Mouse (Mus musculus) liver, embryonic 16.5 days (tissue): ENCODE data around the gene Barx1. TPM values are rescaled to one million over a fixed set of nuclear protein-coding genes. Genes with fewer than 3 reads are reported as not detected.

Experiments
- ATAC-seq: fragments of 200-750 bp; cut with Nextera tagmentation; 2 replicates; pipeline ENCODE4 v1.8.0; 2017; ENCODE audit warnings: low read depth, mild to moderate bottlenecking, moderate number of reproducible peaks, moderate library complexity
- H3K27ac ChIP-seq: fragments of 300-500 bp; sonication (generic); 2 replicates; pipeline ENCODE4 v1.5.1; 2014; ENCODE audit warnings: mild to moderate bottlenecking, low read length
- H3K27me3 ChIP-seq: fragments of 300-500 bp; sonication (generic); 2 replicates; pipeline ENCODE4 v1.6.1; 2014; ENCODE audit warnings: low read depth, low read length, mixed read lengths; ENCODE audit not compliant: control insufficient read depth, insufficient read depth
- H3K36me3 ChIP-seq: fragments of 300-500 bp; sonication (generic); 2 replicates; pipeline ENCODE4 v1.6.1; 2014; ENCODE audit warnings: mild to moderate bottlenecking; ENCODE audit not compliant: control insufficient read depth, insufficient read depth
- H3K4me1 ChIP-seq: fragments of 300-500 bp; sonication (generic); 2 replicates; pipeline ENCODE4 v1.6.1; 2014; ENCODE audit warnings: low read depth, low read length, mixed read lengths; ENCODE audit not compliant: control insufficient read depth
- H3K4me2 ChIP-seq: fragments of 300-500 bp; sonication (generic); 2 replicates; pipeline ENCODE4 v1.6.1; 2014; ENCODE audit warnings: low read depth, low read length, mixed read lengths
- H3K4me3 ChIP-seq: fragments of 300-500 bp; sonication (generic); 2 replicates; pipeline ENCODE4 v1.5.1; 2014; ENCODE audit warnings: low read depth, mild to moderate bottlenecking, low read length
- H3K9ac ChIP-seq: fragments of 300-500 bp; sonication (generic); 2 replicates; pipeline ENCODE4 v1.6.1; 2014; ENCODE audit warnings: low read depth, low read length
- H3K9me3 ChIP-seq: fragments of 300-500 bp; sonication (generic); replicated peaks from 2 replicates; pipeline ENCODE4 v1.6.1; 2016; ENCODE audit warnings: low read length; ENCODE audit not compliant: control insufficient read depth
- WGBS: fragments of 180-500 bp; shearing (Covaris S2); extraction: QIAGEN DNeasy Blood & Tissue Kit; methylation state at CpG from one replicate; pipeline ENCODE4 v1.1.7; 2014; ENCODE audit not compliant: insufficient replicate concordance; 5-methylcytosine and 5-hydroxymethylcytosine counted together
- polyA plus RNA-seq: library from polyadenylated mRNA; unstranded; fragments of >200 nt; fragmentation: Nextera tagmentation; extraction: Ambion mirVana; gene quantifications from 2 replicates; pipeline ENCODE4 v1.2.1, GENCODE M21; 2015

The Barx1 gene
- polyA plus RNA-seq, 1 experiment from 2014 or later, result 0.19 TPM

GRCm38 (mm10) chr13:48691991-48692390, 29.2 kb downstream of the Barx1 start:
- H3K9me3 ChIP-seq, result no peaks in the 10 kb centered on the region
- H3K27me3 ChIP-seq, result no peaks in the 10 kb centered on the region
- no peaks in the 10 kb centered on the region for H3K4me1 ChIP-seq
- no peak overlapping the region for H3K4me2 ChIP-seq
- ATAC-seq, result no peak
- no peaks in the 10 kb centered on the region for H3K36me3 ChIP-seq
- no peak overlapping the region for H3K9ac ChIP-seq
- H3K4me3 ChIP-seq, result no peak overlapping the region
- no peak overlapping the region for H3K27ac ChIP-seq
- 13% methylated on average over 2 of the region's 2 CpGs for WGBS

- no peak overlapping the region for H3K4me2 ChIP-seq
- no peaks in the 10 kb centered on the region for H3K27me3 ChIP-seq
- 58% methylated on average over 27 of the region's 27 CpGs for WGBS
- H3K36me3 ChIP-seq, result no peaks in the 10 kb centered on the region
- no peak overlapping the region for H3K4me3 ChIP-seq
- H3K27ac ChIP-seq, result no peak overlapping the region
- no peaks in the 10 kb centered on the region for H3K4me1 ChIP-seq
- no peaks in the 10 kb centered on the region for H3K9me3 ChIP-seq
- no peak for ATAC-seq
- no peak overlapping the region for H3K9ac ChIP-seq
Observed at GRCm38 (mm10) chr13:48694090-48695064, 31.6 kb downstream of the Barx1 start.

GRCm38 (mm10) chr13:48706385-48706951, 43.7 kb downstream of the Barx1 start:
- no peak for ATAC-seq
- Histone ChIP-seq H3K4me3 (peak overlapping the region; percentile 25; the same call in 1 of the 2 replicates), H3K4me1 (no peaks in the 10 kb centered on the region), H3K27ac (no peak overlapping the region), H3K4me2 (peak overlapping the region; percentile 23; the same call in 1 of the 2 replicates), H3K9ac (no peak overlapping the region), H3K36me3 (no peaks in the 10 kb centered on the region), H3K9me3 (no peaks in the 10 kb centered on the region), H3K27me3 (no peaks in the 10 kb centered on the region)
- 4% methylated on average over 21 of the region's 21 CpGs for WGBS

GRCm38 (mm10) chr13:48712675-48713074, 49.9 kb downstream of the Barx1 start:
- Histone ChIP-seq H3K9ac (no peak overlapping the region), H3K36me3 (no peaks in the 10 kb centered on the region), H3K4me3 (no peak overlapping the region), H3K9me3 (no peaks in the 10 kb centered on the region), H3K4me2 (no peak overlapping the region), H3K27ac (no peak overlapping the region), H3K4me1 (no peaks in the 10 kb centered on the region), H3K27me3 (no peaks in the 10 kb centered on the region)
- no peak for ATAC-seq
- WGBS, result 34% methylated on average over 2 of the region's 2 CpGs

- Histone ChIP-seq H3K4me3 (no peak overlapping the region), H3K9ac (no peak overlapping the region), H3K4me2 (no peak overlapping the region), H3K36me3 (no peaks in the 10 kb centered on the region), H3K27me3 (no peaks in the 10 kb centered on the region), H3K27ac (no peak overlapping the region), H3K4me1 (no peaks in the 10 kb centered on the region), H3K9me3 (no peaks in the 10 kb centered on the region)
- ATAC-seq, result no peak
- 42% methylated on average over 4 of the region's 4 CpGs for WGBS
Observed at GRCm38 (mm10) chr13:48716075-48716474, 53.3 kb downstream of the Barx1 start.

Other genes with a start within 250 kb of the Barx1 start
- 0.90 and 1.1 TPM in 2 replicates for gene Zfp169, start 149.5 kb upstream of the Barx1 start, polyA plus RNA-seq
- 0.22 and 0.28 TPM in 2 replicates for gene A830005F24Rik, start 149.4 kb upstream of the Barx1 start, polyA plus RNA-seq
- gene Ptpdc1, start 37.3 kb upstream of the Barx1 start, polyA plus RNA-seq, result 0.33 and 0.64 TPM in 2 replicates
- gene Phf2, start 208.1 kb downstream of the Barx1 start, polyA plus RNA-seq, result 1.7 TPM in 2 replicates